Mouse (Mus musculus) adrenal gland, adult (tissue): ENCODE results near the gene Grin2a.
A peak's percentile ranks its signal among the peaks of the same experiment; 100 is the strongest.

Experiments
- DNase-seq, 2 experiments: peaks; one replicate each; pipeline ENCODE4 v3.0.0; 2022 to 2023; ENCODE audit warnings: low spot score in 1 of 2; ENCODE audit not compliant: inconsistent age in 2 of 2

Grin2a gene

DNA sequence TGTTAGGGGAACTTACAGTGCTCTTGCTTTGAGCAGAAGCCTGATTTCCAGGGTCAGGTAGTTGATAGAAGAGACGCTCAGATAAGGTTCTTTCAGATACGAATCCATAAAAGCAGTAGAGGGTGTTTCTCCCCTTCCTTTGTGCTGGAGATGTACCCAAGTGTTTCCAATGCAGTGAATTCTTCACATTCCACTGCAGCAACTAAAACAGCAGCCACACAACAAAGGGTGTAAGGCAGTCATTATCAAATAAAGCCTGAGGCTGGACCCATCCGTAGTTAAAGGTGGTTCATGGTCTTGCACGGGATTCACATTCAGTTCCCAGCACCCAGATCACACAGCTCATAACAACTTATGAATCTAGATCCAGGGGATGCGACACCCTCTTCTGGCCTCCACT is 241.3 kb downstream of the Grin2a start:
- no peak for DNase-seq

DNA sequence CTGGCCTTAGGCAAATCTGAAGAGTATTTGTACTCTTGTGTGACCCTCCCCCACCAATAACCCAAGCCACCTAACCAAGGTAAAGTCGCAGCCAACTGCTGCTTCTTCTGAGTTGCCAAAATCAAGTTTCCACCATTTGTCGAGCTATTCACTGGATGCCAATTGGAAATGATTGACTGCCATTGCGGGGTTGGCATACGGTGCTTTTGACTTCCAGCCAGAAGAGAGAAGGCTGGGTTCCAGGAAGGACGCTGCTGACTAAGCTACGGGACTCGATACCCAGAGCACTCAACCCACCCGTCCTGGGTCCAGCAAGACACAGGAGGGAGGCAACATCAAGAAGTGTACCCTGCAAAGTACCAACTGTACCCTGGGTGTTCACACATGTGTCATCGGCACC is 242.3 kb downstream of the Grin2a start:
- DNase-seq: peak in 1 of 2 experiments; percentile 62

DNA sequence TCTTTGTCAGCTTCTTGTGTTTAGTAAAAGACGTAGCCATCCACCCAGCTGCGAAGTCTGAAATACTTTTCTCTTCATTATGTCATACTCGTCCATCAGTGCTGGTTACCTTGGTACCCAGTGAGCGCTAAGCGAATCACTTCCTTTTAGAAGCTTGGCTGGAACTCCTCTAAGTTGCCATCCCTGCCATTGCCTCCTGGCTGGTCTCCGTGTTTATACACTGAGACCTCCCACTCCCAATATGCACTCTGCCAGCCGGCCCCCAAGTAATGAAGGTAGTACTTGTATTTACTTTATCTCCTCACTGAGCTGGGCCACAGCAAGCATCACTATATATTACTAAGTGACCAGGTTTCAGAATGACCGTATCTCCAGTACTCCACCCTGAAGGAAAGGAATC is 242.8 kb downstream of the Grin2a start:
- DNase-seq: no peak

DNA sequence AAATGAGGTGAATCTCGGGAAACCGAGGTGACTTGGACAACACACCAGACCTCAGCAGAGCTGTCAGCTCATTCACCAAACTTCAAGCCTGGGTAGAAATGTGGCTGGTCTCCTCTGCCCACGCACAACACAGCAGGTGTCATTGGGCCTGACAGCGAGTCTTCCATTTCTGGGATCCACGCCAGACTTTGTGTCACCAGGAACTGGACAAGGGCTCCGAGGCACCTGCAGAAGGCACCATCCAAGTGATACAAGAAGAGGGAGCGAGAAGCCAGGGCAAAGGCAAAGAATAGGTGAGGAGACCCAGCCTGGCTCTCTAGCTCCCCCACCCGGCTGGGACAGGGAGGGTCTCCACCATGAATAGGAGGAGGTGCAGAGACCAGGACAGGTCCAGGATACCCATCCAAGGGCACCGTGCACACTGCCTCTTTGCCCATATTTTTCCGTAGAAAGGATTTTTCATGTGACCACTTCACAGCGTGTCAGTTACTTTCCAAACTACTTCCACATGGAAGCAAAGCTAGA is 244.3 kb downstream of the Grin2a start:
- DNase-seq: peak; percentile 14 to 56

DNA sequence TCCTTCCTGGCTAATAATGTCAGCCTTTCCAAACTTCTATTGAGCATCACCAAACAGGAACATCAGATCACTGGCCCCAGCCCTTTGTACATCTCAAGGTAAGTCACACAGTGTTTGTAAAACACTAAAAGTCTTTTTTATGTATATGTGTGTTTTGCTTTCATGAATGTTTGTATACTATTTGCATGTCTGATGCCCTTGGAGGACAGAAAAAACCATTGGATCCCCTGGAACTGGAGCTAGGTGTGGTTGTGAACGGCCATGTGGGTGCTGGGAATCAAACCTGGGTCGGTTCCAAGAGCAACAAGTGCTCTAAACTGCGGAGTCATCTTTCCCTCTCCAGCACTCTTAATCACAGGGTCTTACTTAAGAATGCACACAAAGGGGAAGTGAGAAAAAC is 245.7 kb downstream of the Grin2a start:
- no peak for DNase-seq

DNA sequence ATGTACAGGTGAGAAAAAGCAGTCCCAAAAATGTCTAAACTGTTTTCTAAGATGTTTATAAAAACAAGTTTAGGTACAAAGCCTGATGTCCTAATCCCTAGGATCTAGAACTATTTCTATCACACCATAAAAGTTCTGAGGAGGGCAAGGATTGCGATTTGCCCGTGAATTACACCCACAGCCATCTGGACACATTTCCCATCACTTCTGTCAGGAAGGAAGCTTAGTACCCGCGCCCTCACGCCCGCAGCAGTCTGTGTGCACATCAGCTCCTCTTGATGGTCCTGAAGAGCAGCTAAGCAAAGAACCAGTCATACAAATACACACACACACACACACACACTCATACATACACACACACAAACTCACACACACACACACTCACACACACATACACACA is 252.9 kb downstream of the Grin2a start:
- DNase-seq: no peak

DNA sequence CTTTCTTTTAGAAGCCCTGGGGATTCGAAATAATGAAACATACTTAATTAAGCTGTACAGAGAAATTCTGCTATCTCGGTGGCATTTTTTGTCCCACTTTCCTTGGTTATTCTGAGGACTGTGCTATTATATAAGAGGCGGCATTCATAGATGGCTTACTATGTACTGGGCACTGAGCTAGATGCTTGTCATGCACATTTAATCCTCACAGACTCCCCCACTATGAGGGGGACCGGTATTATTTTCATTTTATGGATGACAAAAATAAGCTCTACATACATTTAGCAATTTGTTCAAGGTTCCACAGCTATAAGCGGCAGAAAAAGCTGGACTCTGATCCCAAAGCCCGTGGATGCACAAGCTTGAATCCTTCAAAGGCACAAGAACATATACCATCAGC is 256.7 kb downstream of the Grin2a start:
- no peak for DNase-seq

DNA sequence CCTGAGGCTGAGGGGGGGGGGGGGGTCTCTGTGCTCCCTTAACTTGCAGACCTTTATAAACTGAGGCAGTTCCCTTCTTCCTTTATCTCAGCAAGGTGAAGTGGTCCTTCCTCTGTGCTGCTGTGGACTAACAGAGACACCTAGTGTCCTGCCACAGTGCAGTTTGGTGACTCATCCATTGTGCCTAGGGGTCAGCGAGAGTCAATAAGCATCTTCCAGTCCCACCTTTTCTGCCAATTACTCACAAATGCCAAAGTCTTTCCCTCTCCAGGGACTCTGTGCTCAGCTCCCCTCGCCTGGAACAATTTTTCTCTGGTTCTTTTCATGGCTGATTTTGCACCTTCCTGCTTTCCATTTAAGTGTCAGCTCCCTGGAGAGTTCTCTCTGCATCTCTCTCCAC is 258.2 kb downstream of the Grin2a start:
- peak; percentile 5 to 62 for DNase-seq

DNA sequence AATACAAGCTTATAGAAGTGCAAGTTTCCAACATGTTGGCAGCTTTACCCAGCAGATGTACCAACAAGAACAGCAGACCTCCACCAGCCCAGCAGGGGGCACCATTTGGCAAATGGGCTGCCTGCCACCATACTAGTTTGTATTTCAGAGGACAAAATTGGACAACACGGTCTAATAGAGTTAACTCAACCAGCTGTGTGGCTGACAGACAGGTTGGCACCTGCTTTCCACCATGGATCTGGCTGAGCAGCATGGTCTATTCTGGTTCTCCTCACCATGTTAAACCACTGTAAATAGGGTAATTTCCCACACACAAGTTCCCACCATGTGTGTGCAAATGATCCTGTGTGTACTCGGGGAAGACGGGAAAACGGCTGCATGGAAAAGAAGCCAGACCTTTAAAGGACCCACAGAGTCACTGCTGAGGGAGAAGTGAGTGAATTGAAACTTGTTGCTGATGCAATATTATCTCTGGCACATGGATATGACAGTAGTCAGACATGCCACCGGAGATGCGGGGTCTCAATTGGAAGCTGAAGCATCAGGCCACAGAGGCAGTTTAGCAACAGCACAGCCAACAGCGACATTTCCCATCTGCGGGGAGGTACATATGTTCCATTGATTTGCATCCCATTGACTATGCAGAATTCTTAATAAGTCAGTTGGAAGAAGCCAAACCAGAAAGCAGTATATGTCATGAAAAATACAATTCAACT is 259.8 kb downstream of the Grin2a start:
- peak in 1 of 2 experiments; percentile 34 for DNase-seq

DNA sequence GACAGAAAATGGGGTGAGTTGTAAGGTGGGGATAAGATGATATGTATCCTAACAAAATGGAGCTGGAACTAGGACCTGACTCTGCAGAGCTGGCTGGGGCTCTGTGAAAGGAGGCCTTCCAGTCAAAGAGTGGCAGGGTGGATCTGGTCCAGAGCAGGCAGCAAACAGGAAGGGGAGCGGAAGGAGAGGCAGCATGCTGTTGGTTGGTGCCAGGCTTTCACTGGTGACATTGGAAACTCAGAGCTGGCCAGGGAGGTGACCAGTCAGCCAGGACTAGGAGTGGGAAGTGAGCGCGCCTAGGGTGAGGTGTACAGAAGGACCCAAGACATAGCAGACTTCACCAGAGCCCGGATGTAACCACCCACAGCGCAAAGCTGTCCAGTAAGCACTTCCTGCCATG is 267.8 kb downstream of the Grin2a start:
- no peak for DNase-seq

DNA sequence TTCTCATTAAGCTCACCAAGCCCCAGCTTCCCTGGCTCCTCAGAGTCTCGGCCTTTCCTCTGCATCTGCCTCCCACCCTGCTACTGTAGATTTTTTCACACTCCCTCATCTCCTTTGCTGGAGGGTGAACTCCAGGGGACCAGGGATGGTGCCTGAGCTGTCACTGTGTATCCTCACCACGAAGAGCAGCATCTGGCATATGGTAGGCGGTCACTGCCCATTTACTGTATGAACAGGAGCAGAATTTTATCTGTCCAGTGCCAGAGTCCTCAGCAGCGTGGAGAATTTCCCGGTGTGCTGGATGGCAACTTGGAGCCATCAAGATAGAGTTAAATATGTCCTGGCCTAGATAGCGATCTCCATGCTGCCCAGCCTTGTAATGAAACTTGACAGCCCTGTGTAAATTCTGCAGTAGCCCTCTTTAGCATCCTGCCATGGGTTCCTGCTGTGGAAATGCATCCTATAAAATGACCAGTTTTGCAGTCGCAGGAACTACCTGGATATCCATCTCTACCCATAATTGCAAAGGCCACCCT is 269.7 kb downstream of the Grin2a start:
- no peak for DNase-seq

DNA sequence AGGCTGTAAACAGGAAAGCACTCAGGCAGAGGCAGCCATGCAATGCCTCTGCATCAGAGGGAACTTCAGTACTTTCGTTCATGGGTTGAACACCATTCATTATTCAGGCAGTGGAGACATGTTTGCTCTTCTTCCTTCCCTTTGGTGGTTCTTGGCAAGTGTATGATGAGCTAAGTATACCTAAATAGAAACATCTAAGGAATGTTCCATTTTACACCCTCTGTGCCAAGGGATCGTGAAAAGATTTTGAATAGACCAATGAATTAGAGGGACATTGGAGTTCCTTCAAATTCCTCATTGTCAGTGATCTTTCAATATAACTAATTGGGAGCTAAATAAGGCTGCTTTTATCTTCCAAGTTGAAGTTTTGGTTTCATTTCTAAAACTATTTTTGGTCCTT is 284.0 kb downstream of the Grin2a start:
- DNase-seq: no peak

DNA sequence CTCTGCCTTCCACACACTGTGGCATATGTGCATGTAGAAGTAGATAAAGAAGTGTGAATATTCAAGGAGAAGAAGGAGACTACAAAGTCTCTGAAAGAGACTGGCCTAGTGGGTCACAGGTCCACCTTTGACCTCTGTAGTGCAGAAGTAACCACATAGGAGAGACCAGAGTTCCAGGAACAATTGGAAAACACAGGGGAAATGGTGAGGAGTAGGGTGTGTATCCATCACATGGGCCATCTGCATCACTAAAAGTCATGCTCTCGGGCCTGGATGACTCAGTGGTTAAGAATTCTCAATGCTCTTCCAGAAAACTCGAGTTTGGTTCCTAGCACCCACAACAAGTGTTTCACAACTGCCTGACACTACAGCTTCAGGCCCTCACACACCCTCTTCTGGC is 285.4 kb downstream of the Grin2a start:
- no peak for DNase-seq

DNA sequence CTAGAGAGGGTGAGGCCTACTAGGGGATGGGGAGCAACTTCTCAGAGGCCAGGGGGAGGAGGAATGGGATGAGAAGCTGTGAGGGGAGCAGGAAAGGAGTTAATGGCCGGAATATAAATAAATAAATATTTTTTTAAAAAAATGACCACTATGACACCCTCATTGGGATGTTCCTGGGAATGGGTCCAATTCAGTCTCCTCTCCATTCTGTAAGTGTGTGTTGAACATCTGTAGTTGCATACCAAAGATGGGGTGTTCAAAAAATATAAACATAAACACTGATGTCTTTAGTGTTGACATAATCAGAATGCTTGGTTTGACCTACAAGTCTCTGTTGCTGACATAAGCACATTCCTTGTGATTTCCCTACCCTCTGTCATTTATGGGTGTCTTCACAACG is 298.2 kb downstream of the Grin2a start:
- DNase-seq: no peak

DNA sequence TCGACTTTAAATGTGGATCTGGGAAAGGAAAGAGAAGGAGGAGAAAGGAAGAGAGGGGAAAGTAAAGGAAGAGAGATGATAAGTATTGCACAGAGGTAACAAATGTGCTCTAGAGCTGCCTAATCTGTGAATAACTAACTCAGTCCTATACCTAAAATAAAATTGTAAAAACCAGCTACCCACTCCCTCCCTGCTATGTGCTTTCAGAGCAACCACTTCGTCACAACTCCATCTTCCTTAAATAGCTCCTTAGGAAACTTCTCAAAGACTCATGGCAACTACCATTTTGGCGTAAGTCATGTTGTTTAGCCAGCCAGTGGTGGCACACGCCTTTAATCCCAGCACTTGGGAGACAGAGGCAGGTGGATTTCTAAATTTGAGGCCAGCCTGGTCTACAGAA is 301.3 kb downstream of the Grin2a start:
- no peak for DNase-seq

DNA sequence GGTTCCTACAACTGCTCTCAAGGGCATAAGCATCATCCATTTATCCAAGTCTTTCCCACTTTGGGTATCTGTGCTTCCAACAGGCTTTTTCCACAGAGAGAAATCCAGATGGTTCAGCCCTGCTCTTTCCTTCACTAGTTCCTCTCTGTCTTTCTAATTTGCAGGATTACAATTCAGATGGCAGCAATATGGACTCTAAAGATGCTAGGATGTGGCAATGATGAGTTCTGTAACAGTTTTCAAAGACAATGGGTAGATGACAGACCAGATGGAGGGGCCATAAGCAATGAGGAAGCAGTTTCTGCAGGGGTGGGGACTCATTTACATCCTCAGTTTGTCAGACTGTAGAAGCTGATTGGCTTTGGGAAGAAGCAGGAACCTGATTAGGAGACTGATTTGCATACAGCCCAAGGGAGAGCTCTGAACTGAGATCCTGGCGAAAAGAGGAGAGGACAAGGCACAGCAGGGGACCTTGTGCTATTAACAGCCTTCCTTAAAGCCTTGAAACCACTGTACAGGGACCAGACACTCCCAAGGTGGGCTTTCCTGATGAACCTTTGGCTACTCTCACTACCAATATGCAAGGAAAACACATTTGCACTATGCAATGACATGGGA is 306.7 kb downstream of the Grin2a start:
- no peak for DNase-seq

DNA sequence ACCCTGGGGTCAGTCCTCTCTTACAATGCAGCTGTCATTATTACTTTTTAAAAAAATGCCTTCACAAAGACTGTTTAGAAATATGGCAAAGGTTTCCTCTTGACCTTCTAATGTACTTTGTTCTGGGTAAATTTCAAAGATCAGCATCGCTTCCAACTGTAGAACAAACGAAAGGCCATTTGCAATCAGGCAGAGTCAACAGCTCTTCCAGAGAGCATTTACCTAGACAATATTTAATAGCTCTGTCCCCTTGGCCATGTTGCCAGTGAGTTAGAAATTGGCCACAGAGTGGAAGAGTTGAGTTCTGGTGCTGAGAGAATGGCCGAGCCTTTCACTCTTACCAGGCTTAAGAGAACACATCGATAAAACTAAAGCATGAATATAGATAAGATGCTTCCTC is 314.8 kb downstream of the Grin2a start:
- DNase-seq: no peak

DNA sequence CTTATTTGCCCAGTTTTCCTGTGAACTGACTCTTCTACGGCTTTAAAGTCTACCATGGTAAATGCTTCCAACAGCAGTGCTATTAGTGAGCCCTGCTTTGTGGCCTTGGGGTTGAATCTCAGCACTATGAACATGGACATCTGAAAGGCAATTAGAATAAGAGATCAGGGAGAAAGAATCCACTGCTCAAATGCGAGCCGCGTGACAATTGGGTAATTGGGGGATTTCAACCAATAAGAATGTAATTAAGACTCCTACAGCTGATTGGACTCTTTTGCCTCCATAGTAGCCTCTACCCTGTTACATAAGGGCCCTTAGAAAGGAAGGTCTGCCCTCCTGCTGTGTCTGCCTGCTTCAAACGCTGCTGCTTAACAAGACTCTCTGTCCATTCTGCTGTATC is 315.4 kb downstream of the Grin2a start:
- DNase-seq: no peak

DNA sequence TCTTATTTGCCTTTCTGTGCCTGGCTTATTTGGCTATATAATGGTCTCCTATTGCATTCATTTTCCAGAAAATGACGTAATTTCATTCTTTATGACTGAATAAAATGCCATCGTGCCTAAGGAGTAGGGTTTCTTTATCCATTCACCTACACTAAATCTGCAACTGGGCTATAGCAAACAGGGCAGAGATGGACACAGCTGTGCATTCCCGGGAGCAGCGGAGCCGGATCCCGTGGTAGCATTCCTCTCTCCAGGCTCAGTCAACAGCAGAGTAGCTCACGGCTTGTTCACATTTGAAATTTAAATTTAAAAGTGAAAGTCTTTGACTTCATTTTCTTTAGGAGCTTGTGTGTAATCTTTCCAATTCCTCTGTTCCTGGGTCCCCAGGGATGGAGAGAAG is 316.6 kb downstream of the Grin2a start:
- DNase-seq: no peak

DNA sequence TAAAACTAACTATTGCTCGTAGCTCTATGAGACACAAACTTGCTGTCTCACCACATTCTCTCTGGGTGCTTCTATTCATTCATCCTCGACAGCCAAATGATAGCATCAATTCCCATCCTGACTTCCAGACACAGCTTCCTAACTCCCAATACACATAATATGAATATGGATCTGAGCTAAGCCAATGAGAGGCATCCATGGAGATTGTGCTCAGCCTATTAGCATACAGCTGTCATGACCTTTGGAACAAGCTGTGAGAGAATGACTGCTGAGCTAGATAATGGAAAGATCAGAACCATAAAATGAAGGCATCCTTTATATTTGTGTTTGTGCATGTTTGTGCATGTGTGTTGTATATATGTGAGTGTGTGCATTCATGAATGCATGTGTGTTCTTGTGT is 323.0 kb downstream of the Grin2a start:
- no peak for DNase-seq

DNA sequence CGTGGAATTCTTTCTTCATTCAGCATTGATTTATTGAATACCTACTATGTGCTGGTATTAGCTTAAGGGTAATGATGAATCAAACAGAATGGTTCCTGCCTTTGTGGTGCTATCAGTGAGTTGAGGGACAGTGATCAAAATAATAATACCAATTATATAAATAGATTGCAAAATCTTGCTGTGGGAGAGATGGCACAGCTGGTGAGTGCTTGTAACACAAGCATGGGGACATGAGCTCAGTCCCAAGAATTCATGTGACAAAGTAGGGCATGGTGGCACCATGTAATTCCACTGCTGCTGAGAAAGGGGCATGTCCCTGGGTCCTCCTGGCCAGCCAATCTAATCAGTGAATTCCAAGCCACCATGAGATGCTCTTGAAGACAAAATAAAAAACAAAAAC is 324.1 kb downstream of the Grin2a start:
- no peak for DNase-seq

DNA sequence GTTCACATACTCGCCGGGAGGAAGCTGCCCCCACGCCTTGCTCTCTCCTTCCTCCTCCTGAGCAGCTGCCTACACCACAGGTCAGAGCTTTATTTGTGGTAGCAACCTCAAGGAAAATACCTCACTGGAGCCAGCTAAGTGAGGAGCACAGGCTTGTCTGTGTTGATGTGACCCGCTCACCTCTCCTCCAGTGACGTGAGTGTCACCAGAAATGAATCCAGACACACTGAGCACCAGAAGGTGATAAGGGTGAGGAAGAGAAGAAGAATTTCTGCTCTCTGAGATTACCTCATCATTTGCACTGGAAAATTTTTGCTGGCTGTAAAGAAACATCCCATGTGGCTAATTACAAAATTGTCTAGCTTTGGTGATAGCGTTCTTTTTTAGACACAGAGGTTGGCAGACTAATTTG is 324.6 kb downstream of the Grin2a start:
- no peak for DNase-seq

DNA sequence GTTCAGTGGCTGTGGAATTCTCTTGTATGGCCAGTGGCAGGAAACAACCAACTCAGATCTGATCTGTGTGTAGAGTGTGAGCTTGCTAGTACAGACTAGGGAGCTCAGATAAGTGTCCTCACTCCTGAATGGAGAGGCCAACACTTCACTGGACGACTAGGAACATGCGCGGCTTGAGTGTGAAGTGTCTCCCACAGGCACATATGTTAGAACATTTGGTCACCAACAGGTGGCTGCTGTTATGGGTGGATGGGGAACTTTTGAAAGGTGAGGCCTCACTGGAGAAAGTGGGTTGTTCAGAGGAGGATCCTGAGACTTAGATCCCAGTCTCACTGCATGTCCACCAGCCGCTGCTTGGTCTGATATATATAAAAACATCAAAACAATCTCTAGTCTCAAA is 329.5 kb downstream of the Grin2a start:
- no peak for DNase-seq
